Comparison of ENCODE assay signal across 19 mouse cellular contexts in the genomic region with DNA sequence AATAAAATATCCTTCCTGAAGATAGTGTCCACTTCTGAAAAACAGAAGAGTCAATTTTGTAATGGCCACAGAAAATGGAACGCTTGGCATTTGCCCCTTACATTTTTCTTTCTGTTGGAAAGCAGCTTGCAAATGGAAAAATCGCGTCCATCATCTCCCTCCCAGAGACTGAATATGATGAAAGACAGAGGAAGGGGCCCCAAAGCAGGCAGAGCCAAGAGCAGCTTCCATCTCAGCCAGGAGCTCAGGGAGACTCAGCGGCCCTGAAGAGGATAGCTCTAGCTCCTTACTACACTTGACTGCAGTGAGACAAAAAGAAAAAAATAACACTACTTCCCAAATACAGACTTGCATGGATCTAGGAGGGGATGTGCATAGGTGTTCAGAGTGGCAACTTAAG.
A peak's percentile ranks its signal among the peaks of the same experiment; 100 is the strongest.
DNase-seq lines count a peak whose midpoint lies in the region; ATAC-seq and TF ChIP-seq lines count a peak whose summit lies in the region.
"Had no signal": no experiment of that assay in that cellular context is flagged by ENCODE, and none has a peak within 500 bp of the region (broad histone marks: within the 10 kb centered on the region; RNA-seq: fewer than 3 reads in every experiment).

No protein-coding gene starts in this region.

- no peaks in the 10 kb centered on the region for H3K9me3 ChIP-seq in heart, embryonic 16.5 days (replicated peaks; ENCODE audit: control insufficient read depth, low read length)
- H3K9me3 ChIP-seq in kidney, embryonic 16.5 days (ENCODE audit: low read length), result no peaks in the 10 kb centered on the region
- no peaks in the 10 kb centered on the region for H3K9me3 ChIP-seq in lung, postnatal 0 days (ENCODE audit: low read length)
- no peaks in the 10 kb centered on the region for H3K9me3 ChIP-seq in forebrain, embryonic 14.5 days (replicated peaks; ENCODE audit: control insufficient read depth, low read length)
- H3K9me3 ChIP-seq: embryonic facial prominence, embryonic 12.5 days; hindbrain, embryonic 10.5 days had no signal

- TF ChIP-seq CTCF in lung, postnatal 0 days (IDR thresholded peaks at IDR 0.05), result no peak

- TF ChIP-seq EP300 in lung, postnatal 0 days (IDR thresholded peaks at IDR 0.05), result no peak

- H3K9ac ChIP-seq in heart, embryonic 16.5 days (ENCODE audit: low read length), result no peak overlapping the region
- no peak overlapping the region for H3K9ac ChIP-seq in kidney, embryonic 16.5 days (replicated peaks; ENCODE audit: low read length)
- H3K9ac ChIP-seq in lung, postnatal 0 days (replicated peaks; ENCODE audit: low read depth), result no peak overlapping the region
- H3K9ac ChIP-seq in forebrain, embryonic 14.5 days (ENCODE audit: low read length), result no peak overlapping the region
- H3K9ac ChIP-seq: embryonic facial prominence, embryonic 12.5 days; hindbrain, embryonic 14.5 days had no signal

- peaks cover 3% of the 10 kb centered on the region; the same call in 1 of the 2 replicates for H3K4me1 ChIP-seq in heart, embryonic 16.5 days (ENCODE audit: control insufficient read depth, insufficient read depth, low read length)
- peaks cover 14% of the 10 kb centered on the region for H3K4me1 ChIP-seq in kidney, embryonic 16.5 days (ENCODE audit: insufficient read depth, low read length)
- H3K4me1 ChIP-seq in lung, postnatal 0 days (ENCODE audit: insufficient read depth, low read depth, low read length), result peaks cover 12% of the 10 kb centered on the region
- no peaks in the 10 kb centered on the region for H3K4me1 ChIP-seq in forebrain, embryonic 14.5 days (ENCODE audit: control insufficient read depth, insufficient read depth, low read length)
- H3K4me1 ChIP-seq: hindbrain, embryonic 10.5 days had no signal

- DNase-seq in heart, adult 9 months (ENCODE audit: low spot score in 2 of 2), result no peak
- no peak for DNase-seq in kidney, adult 8-10 months
- peak; percentile 57 for DNase-seq in lung, postnatal 0 days (ENCODE audit: low spot score)
- DNase-seq in lung, postnatal 36 days, result no peak
- DNase-seq in forebrain, embryonic 14.5 days (ENCODE audit: low spot score), result no peak
- DNase-seq: adrenal gland, postnatal 14 days; cerebellum, adult 11-12 months; cerebellum, adult 9-10 months; cerebellum, postnatal 25 days; gastrocnemius, postnatal 10 days had no signal

- H3K36me3 ChIP-seq in heart, embryonic 16.5 days (ENCODE audit: control insufficient read depth, insufficient read depth), result no peaks in the 10 kb centered on the region
- H3K36me3 ChIP-seq in kidney, embryonic 16.5 days (ENCODE audit: insufficient read depth, low read length), result no peaks in the 10 kb centered on the region
- H3K36me3 ChIP-seq in lung, postnatal 0 days (ENCODE audit: insufficient read depth, low read length), result no peaks in the 10 kb centered on the region
- H3K36me3 ChIP-seq in forebrain, embryonic 14.5 days (ENCODE audit: control insufficient read depth, insufficient read depth, low read length), result no peaks in the 10 kb centered on the region
- H3K36me3 ChIP-seq: embryonic facial prominence, embryonic 12.5 days; hindbrain, embryonic 10.5 days had no signal

- ATAC-seq in heart, embryonic 16.5 days (replicated peaks; ENCODE audit: extremely low read depth, insufficient read depth, low FRiP score), result no peak
- no peak for ATAC-seq in kidney, embryonic 16.5 days (ENCODE audit: low FRiP score, low TSS enrichment)
- no peak; the same call in 1 of the 2 replicates for ATAC-seq in lung, postnatal 0 days
- ATAC-seq in forebrain, embryonic 14.5 days, result no peak
- ATAC-seq: activated CD4-positive, CD25-positive, alpha-beta regulatory T cell, adult 4 months; forebrain, embryonic 16.5 days; Patski had no signal

- no peak overlapping the region for H3K4me2 ChIP-seq in heart, embryonic 16.5 days (ENCODE audit: low read depth, low read length)
- no peak overlapping the region for H3K4me2 ChIP-seq in kidney, embryonic 16.5 days (replicated peaks; ENCODE audit: low read depth, low read length)
- H3K4me2 ChIP-seq in lung, postnatal 0 days (replicated peaks; ENCODE audit: low read depth, low read length), result no peak overlapping the region
- no peak overlapping the region for H3K4me2 ChIP-seq in forebrain, embryonic 14.5 days (ENCODE audit: low read length)
- H3K4me2 ChIP-seq: embryonic facial prominence, embryonic 12.5 days; hindbrain, embryonic 14.5 days had no signal

- peak overlapping the region; percentile 65; the same call in 1 of the 2 replicates for H3K27ac ChIP-seq in heart, embryonic 16.5 days (ENCODE audit: low read length)
- peak overlapping the region; percentile 26; the same call in 1 of the 2 replicates for H3K27ac ChIP-seq in kidney, embryonic 16.5 days (ENCODE audit: low read length)
- H3K27ac ChIP-seq in lung, postnatal 0 days (ENCODE audit: low read length), result 0 out of 2 replicates have a peak overlapping the region, but pooled peaks have one; percentile 2
- no peak overlapping the region for H3K27ac ChIP-seq in forebrain, embryonic 14.5 days (ENCODE audit: low read depth, low read length)
- H3K27ac ChIP-seq: embryonic facial prominence, embryonic 12.5 days; hindbrain, embryonic 10.5 days; hindbrain, embryonic 14.5 days had no signal

- no peak overlapping the region for H3K4me3 ChIP-seq in heart, embryonic 16.5 days (ENCODE audit: low read length)
- H3K4me3 ChIP-seq in kidney, embryonic 16.5 days (ENCODE audit: low read length), result no peak overlapping the region
- no peak overlapping the region for H3K4me3 ChIP-seq in lung, postnatal 0 days (ENCODE audit: low read depth, low read length)
- H3K4me3 ChIP-seq in forebrain, embryonic 14.5 days (ENCODE audit: low read depth, low read length), result no peak overlapping the region
- H3K4me3 ChIP-seq: embryonic facial prominence, embryonic 12.5 days; hindbrain, embryonic 10.5 days had no signal

- no peaks in the 10 kb centered on the region for H3K27me3 ChIP-seq in heart, embryonic 16.5 days (ENCODE audit: control insufficient read depth, insufficient read depth, low read length)
- no peaks in the 10 kb centered on the region for H3K27me3 ChIP-seq in kidney, embryonic 16.5 days (ENCODE audit: insufficient read depth, low read length)
- H3K27me3 ChIP-seq in lung, postnatal 0 days (replicated peaks; ENCODE audit: insufficient read depth, low read length), result no peaks in the 10 kb centered on the region
- H3K27me3 ChIP-seq in forebrain, embryonic 14.5 days (replicated peaks; ENCODE audit: control insufficient read depth, insufficient read depth, low read length), result no peaks in the 10 kb centered on the region
- H3K27me3 ChIP-seq: CH12.LX; embryonic facial prominence, embryonic 12.5 days; Patski had no signal

- WGBS in heart, embryonic 16.5 days, result 43% methylated on average over 4 of the region's 4 CpGs
- WGBS in kidney, embryonic 16.5 days, result 65% methylated on average over 4 of the region's 4 CpGs
- 42% methylated on average over 4 of the region's 4 CpGs for WGBS in lung, postnatal 0 days
- WGBS in forebrain, embryonic 14.5 days, result 87% methylated on average over 4 of the region's 4 CpGs
